Mouse (Mus musculus) cerebellum, adult 9-11 months (tissue): ENCODE measurements around the gene Eif4g2.
A peak's percentile ranks its signal among the peaks of the same experiment; 100 is the strongest.

Source experiments
- DNase-seq: peaks from one replicate; pipeline ENCODE4 v3.0.0; 2022

Eif4g2 gene

GRCm38 (mm10) chr7:111082822-111083732, at the start of gene Eif4g2:
TSS of gene Eif4g2 (minus strand) at chr7:111083030.
- DNase-seq, result peak; percentile 99

- no peak for DNase-seq
Measured at GRCm38 (mm10) chr7:111132596-111132995, 49.8 kb upstream of the Eif4g2 start.

- no peak for DNase-seq
Measured at GRCm38 (mm10) chr7:111126636-111127395, 44.0 kb upstream of the Eif4g2 start.

- DNase-seq, result no peak
Measured at GRCm38 (mm10) chr7:111123761-111124546, 41.1 kb upstream of the Eif4g2 start.

GRCm38 (mm10) chr7:111122531-111123130, 39.8 kb upstream of the Eif4g2 start:
- peak; percentile 99 for DNase-seq

GRCm38 (mm10) chr7:111122084-111122530, 39.3 kb upstream of the Eif4g2 start:
- DNase-seq, result peak; percentile 81

GRCm38 (mm10) chr7:111121522-111121921, 38.7 kb upstream of the Eif4g2 start:
- no peak for DNase-seq

GRCm38 (mm10) chr7:111109561-111109960, 26.7 kb upstream of the Eif4g2 start:
- no peak for DNase-seq

GRCm38 (mm10) chr7:111109161-111109560, 26.3 kb upstream of the Eif4g2 start:
- DNase-seq, result no peak

- DNase-seq, result no peak
Measured at GRCm38 (mm10) chr7:111098196-111098595, 15.4 kb upstream of the Eif4g2 start.

GRCm38 (mm10) chr7:111095169-111095568, 12.3 kb upstream of the Eif4g2 start:
- DNase-seq, result no peak

- DNase-seq, result no peak
Measured at GRCm38 (mm10) chr7:111085153-111085552, 2.3 kb upstream of the Eif4g2 start.

- no peak for DNase-seq
Measured at GRCm38 (mm10) chr7:111084443-111084842, 1.6 kb upstream of the Eif4g2 start.

- DNase-seq, result no peak
Measured at GRCm38 (mm10) chr7:111083733-111084120, 897 bp upstream of the Eif4g2 start.

GRCm38 (mm10) chr7:111082043-111082821, 598 bp downstream of the Eif4g2 start:
- DNase-seq, result peak; percentile 88

GRCm38 (mm10) chr7:111080876-111081275, 2.0 kb downstream of the Eif4g2 start:
- DNase-seq, result no peak

- DNase-seq, result no peak
Measured at GRCm38 (mm10) chr7:111080026-111080425, 2.8 kb downstream of the Eif4g2 start.

- no peak for DNase-seq
Measured at GRCm38 (mm10) chr7:111078271-111078670, 4.6 kb downstream of the Eif4g2 start.

- DNase-seq, result no peak
Measured at GRCm38 (mm10) chr7:111075288-111075687, 7.5 kb downstream of the Eif4g2 start.

GRCm38 (mm10) chr7:111072410-111072809, 10.4 kb downstream of the Eif4g2 start:
- DNase-seq, result no peak

- DNase-seq, result no peak
Measured at GRCm38 (mm10) chr7:111070167-111070496, 12.7 kb downstream of the Eif4g2 start.
